Mouse (Mus musculus) right cerebral cortex, postnatal 10 days (tissue): ENCODE measurements at regions not wholly inside any gene's neighbourhood (a gene's known extent, or its start where the extent isn't known, plus 50 kb on each side); places are given as distances from the start of the nearest gene placed in this dataset.

Experiments used
- DNase-seq, 2 experiments: peaks; one replicate each; pipeline ENCODE4 v3.0.0; 2021; ENCODE audit warnings: low spot score in 2 of 2

GRCm38 (mm10) chr4:5206394-5207099 lies 413.4 kb upstream of the Impad1 start:
- peak; percentile 38 to 69 for DNase-seq

- no peak for DNase-seq
Measured at GRCm38 (mm10) chr4:5205328-5206208, 412.4 kb upstream of the Impad1 start.

GRCm38 (mm10) chr4:5194272-5194671 lies 401.1 kb upstream of the Impad1 start:
- no peak for DNase-seq

DNA sequence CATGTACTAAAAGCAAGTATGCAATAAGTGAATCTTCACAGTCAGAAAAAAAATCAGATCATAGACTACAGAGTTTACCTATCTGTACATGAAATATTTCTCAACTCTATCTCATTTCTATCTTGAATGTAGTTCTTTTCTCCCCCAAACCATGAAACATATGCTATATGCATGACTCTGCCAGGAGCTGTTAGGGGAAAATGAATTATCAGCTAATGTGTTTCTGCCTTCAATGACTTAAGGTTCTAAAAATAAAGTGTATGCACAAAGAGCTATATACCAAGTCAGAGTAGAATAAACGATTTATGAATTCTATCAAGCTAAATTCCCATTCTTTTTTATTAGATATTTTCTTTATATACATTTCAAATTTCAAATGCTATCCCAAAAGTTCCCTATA lies 388.4 kb upstream of the Impad1 start:
- no peak for DNase-seq

- DNase-seq = peak; percentile 20 to 23
Measured at GRCm38 (mm10) chr4:5178991-5179693, 386.0 kb upstream of the Impad1 start.

DNA sequence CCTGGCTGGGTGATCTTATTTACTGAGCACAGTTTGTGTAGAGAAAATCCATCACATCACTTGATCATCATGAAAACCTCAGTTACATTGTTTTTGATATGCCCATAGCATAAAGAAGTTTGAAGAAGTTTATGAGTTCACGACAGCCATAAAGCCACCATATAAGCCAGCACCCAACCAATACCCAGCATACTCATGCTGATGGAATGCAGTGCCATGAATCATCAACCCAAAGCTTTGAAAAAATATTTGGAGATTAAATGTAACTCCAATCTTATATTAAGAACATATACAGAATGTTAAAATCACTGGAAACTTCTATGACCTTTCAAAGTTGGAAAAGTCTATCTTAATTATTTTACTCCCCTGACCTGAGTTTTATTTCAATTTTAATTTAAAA lies 372.1 kb upstream of the Impad1 start:
- no peak for DNase-seq

DNA sequence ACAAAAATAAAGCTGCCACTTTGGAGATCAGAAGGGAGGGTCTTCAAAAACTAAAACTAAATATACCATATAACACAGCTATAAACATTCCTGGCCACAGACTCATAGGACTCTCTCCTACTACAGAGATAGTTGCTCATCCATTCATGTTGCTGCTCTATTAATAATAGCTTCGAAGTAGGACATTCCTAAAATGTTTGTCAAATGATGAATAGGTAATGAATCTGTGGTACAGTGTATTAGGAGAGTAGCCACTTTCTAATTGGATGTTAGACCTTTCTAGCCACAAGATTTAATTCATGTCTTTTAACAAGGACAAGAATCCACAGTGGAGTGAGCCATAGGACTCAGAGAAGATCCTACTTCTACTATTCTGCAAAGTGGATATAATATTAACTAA lies 367.8 kb upstream of the Impad1 start:
- DNase-seq = no peak

- DNase-seq = no peak
Measured at GRCm38 (mm10) chr4:5130726-5131125, 337.6 kb upstream of the Impad1 start.

DNA sequence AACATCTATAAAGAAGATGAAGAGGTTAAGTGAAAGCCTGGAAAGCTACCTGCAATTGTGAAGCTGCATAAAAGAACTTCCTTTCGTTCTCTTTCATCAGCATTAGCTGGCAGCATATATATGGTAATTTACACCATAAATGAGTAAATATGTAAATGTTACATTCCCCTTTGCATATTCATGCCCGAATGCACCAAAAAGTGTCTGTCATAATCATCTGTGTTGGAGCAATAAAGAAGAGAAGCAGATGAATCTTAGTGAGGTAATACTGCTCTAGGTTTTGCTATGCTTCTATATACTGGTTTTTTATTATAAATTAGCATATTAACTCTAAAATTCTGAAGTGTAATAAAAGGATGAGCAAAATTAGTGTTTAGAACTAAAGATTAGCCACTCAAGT lies 332.9 kb upstream of the Impad1 start:
- no peak for DNase-seq

GRCm38 (mm10) chr4:5098411-5098810 lies 305.3 kb upstream of the Impad1 start:
- no peak for DNase-seq

DNA sequence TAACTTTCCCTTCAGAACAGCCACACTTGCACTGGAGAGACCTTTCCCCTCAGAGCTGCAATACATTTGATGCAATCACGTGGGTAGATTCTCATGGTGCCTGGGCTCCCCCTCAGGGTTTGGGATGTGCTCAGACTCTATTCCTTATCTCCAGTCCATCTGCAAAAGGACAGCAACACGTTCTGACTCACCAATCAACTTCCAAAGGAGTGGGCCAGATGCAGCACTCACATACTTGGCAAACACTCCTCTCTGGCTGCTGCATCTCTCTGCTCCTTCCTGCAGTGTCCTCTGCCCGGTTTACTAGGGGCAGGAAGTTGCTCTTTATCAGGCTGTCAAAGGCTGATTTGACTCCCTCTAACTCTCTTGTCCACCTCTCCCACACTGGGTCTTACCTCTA lies 285.6 kb upstream of the Impad1 start:
- DNase-seq = no peak

DNA sequence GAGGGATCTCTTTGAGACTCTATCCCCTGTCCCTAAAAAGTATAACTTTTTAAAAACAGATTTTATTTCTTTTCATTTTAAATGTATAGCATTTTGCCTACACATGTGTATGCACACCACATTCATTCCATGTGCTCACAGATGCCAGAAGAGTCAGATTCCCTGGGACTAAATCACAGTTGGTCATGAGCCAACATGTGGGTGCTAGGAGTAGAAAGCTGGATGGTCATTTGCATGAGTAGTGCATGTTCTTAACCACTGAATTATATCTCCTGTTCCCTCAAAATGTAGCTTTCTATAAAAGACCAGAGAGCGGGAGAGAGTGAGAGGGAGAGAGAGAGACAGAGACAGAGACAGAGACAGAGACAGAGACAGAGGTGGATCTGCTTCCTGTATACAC lies 281.6 kb upstream of the Impad1 start:
- DNase-seq = peak; percentile 31 to 38

- no peak for DNase-seq
Measured at GRCm38 (mm10) chr4:5071243-5071642, 278.1 kb upstream of the Impad1 start.

DNA sequence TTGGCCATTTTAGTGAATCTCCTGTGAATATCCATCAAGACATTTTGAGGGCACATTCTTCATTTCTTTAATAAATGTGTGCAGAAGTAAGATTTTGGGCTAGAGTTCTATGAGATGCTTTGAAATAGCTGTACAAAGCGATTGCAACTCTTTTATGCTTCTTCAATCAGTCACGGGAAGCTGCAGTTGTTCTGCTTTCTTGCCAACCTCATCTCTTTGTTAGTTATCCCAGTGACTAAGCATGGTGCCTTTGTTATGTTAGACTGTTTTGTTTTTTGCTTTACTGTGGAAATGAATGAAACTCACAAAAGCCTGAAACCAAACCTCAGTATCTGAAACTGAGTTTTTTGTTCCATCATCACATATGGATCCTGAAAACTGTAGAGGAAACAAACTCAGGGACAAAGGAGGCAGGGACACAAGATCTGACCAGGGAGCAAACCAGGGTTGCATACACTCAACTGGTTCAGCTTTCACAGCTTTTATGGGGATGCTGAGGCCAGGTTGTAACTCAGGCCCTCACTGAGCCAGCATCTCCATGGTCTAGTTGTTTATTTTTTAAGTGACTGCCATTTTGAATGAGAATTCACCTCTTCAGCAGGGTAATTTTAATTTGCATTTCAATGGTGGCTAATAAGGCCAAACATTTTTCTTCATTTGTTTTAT lies 266.3 kb upstream of the Impad1 start:
- DNase-seq = no peak

GRCm38 (mm10) chr4:5029929-5030328 lies 236.8 kb upstream of the Impad1 start:
- DNase-seq = no peak

GRCm38 (mm10) chr4:4987491-4987890 lies 194.3 kb upstream of the Impad1 start:
- no peak for DNase-seq

DNA sequence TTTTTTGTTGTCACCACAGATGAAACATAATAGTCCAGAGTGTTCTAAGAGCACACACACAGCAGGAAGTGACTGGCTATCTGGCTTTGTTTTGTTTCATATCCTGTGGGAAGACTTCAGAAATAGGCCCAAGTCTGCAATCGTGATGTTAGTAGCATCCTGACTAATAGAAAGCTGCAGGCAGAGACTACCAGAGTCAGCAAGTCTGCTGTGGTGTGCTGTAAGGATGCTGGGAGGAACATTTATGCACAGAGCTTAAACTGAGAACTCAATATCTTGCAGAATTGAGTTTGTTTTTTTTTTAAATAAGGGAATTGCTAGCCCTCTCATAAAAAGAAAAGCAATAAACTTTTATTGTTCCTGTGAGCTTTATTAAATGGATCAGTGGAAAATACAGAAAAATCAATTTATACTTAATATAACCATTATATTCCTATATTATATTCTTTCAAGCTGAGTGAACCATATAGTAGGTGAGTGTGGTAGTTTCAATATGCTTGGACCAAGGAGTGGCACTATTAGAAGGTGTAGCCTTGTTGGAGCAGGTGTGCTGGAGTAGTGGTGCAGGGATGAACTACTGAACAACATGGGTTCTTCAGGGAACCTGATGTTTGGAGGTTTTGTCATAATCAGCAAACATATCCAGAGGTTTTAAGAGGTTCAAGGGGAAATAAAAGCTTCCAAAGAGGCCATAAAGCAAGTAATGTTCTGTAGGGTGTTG lies 190.5 kb upstream of the Impad1 start:
- no peak for DNase-seq

GRCm38 (mm10) chr4:4971800-4972319 lies 178.7 kb upstream of the Impad1 start:
- peak; percentile 27 to 33 for DNase-seq

DNA sequence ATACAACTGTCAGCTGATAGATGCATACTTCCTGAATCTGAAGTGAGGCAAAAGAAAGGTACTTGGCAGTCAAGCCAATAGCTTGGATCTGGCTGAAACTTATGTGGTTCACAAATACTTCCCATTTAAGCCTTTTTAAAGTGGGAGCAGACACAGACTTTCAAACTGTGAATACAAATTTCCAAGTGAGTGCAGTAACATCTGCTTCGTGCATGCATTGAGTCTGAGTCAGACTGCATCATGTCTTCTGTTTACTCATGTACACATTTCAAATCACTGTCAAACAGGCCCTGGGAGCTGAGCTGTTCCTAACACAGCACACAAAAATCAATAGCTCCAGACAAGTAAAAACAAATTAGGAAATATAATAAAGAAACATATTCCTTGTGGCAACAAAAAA lies 155.8 kb upstream of the Impad1 start:
- peak; percentile 21 to 32 for DNase-seq

GRCm38 (mm10) chr4:4944498-4944897 lies 151.3 kb upstream of the Impad1 start:
- DNase-seq = no peak

DNA sequence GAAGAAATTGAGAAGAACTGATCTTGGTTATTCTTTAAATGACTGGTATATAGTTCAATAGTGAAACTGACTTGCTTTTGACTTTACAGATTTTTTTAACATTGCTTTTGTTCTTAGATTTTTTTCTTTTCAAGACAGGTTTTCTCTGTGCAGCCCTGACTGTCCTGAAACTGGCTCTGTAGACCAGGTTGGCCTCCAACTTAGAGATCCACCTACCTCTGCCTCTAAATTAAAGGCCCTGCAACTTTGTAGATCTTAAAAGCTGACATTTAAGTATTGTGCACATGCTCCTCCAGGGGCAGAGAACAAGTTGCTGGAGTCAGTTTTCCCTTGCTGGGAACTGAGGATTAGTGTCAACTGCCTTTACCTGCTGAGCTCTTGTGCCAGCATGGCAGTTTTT lies 132.6 kb upstream of the Impad1 start:
- DNase-seq = no peak
